Mouse (Mus musculus) cerebellum, postnatal 36 days (tissue): ENCODE measurements around the gene Il16.

Source experiments
- DNase-seq, 2 experiments: peaks; one replicate each; pipeline ENCODE4 v3.0.0; 2021 to 2022; ENCODE audit warnings: mixed read lengths in 2 of 2

The Il16 gene

GRCm38 (mm10) chr7:83641163-83641562 is 104.4 kb downstream of the Il16 start:
- peak in 1 of 2 experiments; percentile 9 for DNase-seq

- peak in 1 of 2 experiments; percentile 34 for DNase-seq
Measured at GRCm38 (mm10) chr7:83640581-83640980, 104.9 kb downstream of the Il16 start.

GRCm38 (mm10) chr7:83639084-83639483 is 106.4 kb downstream of the Il16 start:
- DNase-seq: peak in 1 of 2 experiments; percentile 23

GRCm38 (mm10) chr7:83637781-83638583 is 107.5 kb downstream of the Il16 start:
- peak in 1 of 2 experiments; percentile 24 for DNase-seq

GRCm38 (mm10) chr7:83636425-83636824 is 109.1 kb downstream of the Il16 start:
- peak in 1 of 2 experiments; percentile 43 for DNase-seq

- DNase-seq: peak in 1 of 2 experiments; percentile 11
Measured at GRCm38 (mm10) chr7:83635726-83636125, 109.8 kb downstream of the Il16 start.

- no peak for DNase-seq
Measured at GRCm38 (mm10) chr7:83633856-83634255, 111.7 kb downstream of the Il16 start.

- DNase-seq: peak in 1 of 2 experiments; percentile 5
Measured at GRCm38 (mm10) chr7:83632682-83633120, 112.8 kb downstream of the Il16 start.

- peak; percentile 85 to 89 for DNase-seq
Measured at GRCm38 (mm10) chr7:83631828-83632681, 113.5 kb downstream of the Il16 start, which contains the start of gene Stard5. Gene Stard5 (plus strand): TSS chr7:83631959.

GRCm38 (mm10) chr7:83631073-83631827 is 114.3 kb downstream of the Il16 start:
- peak in 1 of 2 experiments; percentile 13 for DNase-seq

GRCm38 (mm10) chr7:83627369-83627768 is 118.2 kb downstream of the Il16 start:
- no peak for DNase-seq

GRCm38 (mm10) chr7:83626557-83627257 is 118.8 kb downstream of the Il16 start:
- DNase-seq: no peak

GRCm38 (mm10) chr7:83624065-83624464 is 121.5 kb downstream of the Il16 start:
- no peak for DNase-seq

GRCm38 (mm10) chr7:83622582-83622981 is 122.9 kb downstream of the Il16 start:
- no peak for DNase-seq

- DNase-seq: no peak
Measured at GRCm38 (mm10) chr7:83618709-83619108, 126.8 kb downstream of the Il16 start.

GRCm38 (mm10) chr7:83616268-83616667 is 129.3 kb downstream of the Il16 start:
- DNase-seq: no peak

GRCm38 (mm10) chr7:83615815-83616214 is 129.7 kb downstream of the Il16 start:
- DNase-seq: no peak

GRCm38 (mm10) chr7:83615272-83615671 is 130.3 kb downstream of the Il16 start:
- no peak for DNase-seq

GRCm38 (mm10) chr7:83611886-83612285 is 133.6 kb downstream of the Il16 start:
- no peak for DNase-seq

- no peak for DNase-seq
Measured at GRCm38 (mm10) chr7:83609891-83610290, 135.6 kb downstream of the Il16 start.

GRCm38 (mm10) chr7:83606796-83607195 is 138.7 kb downstream of the Il16 start:
- DNase-seq: no peak
